Mouse (Mus musculus): ENCODE results near the gene Gm1123.

The Gm1123 gene

DNA sequence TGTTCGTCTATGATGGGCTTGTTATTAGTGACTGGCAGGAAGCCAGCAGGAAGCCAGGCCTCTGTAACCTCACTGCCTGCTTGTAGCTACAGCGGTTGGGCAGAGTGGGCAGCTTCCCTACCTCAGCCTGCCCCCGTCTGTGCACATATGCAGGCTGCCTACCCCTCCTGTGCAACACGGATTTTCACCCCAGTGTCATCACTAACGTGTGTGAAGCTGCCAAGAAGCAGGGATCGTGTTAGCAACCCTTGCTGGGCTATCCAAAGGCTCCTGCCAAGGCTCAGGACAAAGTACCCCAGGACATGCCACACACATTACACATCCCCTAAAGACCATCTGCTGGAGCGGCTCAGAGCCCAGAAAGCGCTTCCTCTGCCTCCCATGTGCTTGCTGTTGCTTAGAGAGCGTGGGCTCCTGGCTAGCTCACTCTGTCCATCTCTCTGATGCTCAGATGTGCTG, 35.6 kb downstream of the Gm1123 start:
- peak; percentile 85 to 87 for DNase-seq

- no peak for DNase-seq
Measured at GRCm38 (mm10) chr9:98994103-98994502, 41.4 kb downstream of the Gm1123 start.

DNA sequence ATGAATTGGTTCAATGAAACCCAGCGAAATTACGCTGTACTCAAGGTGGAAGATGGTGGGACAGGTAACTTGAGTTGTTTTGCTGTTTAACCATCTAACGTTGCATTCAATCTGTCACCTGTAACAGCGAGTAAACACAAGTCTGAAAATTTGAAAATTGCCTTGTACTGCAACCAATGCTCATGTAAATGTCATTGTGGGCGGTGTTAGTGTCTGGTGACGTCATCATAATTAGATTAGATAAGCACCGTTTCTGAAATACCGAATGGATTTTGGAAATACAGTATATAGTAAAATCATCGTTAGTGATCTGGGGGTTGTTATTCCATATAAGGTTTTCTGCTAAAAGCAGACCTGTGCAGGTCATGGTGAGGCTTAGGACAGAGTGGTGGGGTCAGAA, 48.4 kb downstream of the Gm1123 start:
- DNase-seq: no peak

DNA sequence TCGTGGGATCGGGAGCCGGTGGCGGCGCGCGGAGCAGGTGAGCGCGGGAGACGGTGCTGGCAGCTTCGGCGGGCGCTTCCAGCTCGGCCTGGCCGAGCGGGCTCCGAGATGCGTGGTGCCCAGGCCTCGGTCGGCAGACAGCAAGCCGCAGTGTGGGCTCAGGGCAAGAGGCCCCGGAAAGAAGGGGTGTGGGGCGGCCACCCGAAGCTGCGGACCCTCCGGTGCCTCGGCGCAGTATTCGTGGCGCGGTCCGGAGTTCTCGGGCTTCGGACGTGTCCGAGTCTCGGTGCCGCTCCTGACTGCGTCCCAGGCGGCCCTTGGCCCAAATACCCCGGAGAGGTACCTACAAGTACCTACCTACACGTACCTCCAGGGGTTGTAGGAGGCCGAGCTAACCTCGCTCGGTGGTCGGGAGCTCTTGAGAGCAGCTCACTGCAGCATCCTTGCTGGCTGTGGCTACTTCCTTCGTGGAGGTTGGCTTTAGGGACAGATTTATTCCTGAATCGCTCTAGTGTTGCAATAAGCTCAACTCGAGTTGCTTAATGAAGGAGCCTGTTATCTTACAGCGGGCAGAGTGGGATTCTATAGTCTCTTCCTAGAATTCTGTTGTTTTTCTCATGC, 48.9 kb downstream of the Gm1123 start:
- DNase-seq: no peak

- peak; percentile 100 for DNase-seq
Measured at GRCm38 (mm10) chr9:98985800-98986475, 49.6 kb downstream of the Gm1123 start, which contains the start of gene Faim. Gene Faim (plus strand): TSS chr9:98986373.

DNA sequence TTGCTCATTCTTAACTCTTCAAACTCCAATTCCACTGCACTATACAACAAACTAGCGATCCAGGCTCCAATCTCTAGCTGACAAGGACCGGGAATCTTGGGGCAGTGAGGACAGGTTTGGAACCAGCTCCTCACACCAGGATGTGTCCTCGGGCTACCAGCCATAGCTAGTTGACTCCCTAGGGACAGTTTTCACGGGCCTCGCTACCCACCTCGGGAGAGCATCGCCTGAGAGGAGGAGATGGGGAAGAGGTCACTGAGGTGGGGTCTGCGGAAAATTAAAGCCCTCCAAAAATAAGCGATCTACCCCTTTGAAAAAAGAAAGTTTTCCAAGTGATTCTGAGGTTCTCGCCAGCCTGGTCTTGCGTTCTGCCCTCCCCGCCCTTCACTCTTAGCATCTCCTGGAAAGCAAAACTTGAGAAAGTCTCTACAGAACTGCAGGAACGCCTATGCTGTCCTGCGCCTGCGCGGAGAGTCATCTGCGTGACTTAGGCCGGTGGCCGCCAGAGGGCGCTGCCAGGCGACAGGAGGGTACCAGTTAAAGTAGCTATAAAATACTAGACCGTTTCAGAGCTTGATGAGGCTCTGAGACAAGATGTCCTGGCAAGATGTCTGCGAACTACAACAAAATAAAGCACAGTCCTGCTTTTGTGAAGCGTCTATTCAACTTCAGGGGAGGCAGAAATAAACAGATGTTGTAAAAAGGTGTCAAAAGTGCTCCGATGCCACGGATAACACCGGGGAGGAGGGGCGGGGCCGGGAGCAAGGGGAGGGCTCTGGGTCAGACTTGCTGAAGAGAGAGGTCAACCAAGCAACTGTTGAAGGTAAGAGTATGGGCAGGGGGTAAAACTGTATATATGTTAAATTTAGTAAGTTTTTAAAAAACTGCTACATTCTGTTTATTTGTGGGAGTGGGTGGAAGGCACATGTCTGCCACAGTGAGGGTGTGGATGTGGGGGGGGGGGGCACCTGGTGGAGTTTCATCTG, 55.8 kb downstream of the Gm1123 start:
- peak; percentile 92 to 96 for DNase-seq

- DNase-seq: no peak
Measured at GRCm38 (mm10) chr9:98976520-98976919, 59.0 kb downstream of the Gm1123 start.

DNA sequence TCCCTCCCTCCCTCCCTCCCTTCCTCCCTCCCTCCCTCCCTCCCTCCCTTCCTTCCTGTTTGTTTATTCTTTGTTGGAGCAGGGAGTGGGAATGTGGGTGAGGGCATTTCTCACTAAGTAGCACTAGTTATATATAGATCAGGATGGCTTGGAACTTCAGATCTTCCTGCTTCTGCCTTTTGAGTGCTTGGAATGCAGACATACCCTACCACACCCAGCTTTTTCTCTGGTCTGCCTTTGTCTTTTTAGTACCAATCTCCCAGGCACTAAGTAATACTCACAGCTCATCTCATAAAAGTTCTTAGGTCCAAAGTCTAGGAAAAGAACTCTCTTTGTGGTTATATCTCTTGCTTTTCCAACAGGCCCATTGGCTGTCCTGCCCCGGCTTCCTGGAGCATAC, 59.4 kb downstream of the Gm1123 start:
- DNase-seq: no peak

DNA sequence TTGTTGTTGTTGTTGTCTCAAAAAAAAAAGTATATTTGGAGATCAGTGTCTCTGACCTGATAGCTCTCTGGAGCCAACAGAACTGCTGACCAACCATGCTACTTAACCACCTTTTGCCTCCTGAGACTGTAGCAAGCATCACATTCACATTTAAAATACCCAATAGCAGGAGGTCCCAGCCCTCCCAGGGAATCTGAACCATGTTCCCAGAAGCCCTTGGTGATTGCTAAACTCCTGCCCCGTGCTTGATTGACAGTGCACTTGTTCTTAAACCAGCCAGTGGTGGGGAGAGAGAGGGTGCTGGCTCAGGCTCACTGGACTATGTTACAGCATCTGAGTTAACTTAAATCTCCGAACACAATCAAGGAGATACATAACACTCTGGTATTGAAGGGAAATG, 60.6 kb downstream of the Gm1123 start:
- no peak for DNase-seq

DNA sequence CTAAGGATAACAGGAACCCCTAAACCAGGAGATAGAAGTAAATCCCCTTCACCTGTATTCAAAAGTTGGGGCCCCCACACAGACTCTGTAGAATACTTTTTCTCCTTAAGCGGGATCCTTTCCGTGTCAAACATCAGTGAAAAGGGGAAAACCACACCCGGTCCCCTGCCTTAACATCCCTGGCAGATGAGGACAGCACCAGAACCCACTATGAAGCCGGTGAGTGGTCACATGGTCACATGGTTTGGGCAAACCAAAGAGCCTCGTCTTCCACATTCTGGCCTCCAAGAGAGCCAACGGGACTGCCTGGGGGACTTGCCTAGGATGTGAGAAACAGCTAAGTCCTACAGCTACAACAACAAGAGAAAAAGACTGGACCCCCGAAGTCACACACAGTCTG, 62.0 kb downstream of the Gm1123 start:
- no peak for DNase-seq

DNA sequence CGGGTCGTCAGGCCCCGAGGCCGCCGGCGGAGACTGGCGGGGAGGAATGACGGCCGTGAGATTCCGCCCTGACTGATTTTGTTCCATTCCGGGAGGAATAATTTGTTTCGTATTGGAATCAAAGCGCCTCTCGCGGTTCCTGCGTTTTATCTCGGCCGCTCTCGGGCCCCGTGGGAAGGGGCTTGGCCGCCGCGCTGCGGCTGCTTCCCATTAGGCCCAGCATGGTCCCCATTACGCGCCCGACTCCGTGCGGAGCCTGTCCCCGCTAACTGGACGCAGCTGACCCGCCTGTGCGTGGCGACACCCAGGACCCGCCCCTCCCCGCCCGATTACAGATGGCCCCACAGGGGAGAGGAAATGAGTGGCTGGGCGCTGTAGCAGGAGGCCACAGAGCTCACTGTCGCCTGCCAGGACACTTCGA, 62.4 kb downstream of the Gm1123 start:
- DNase-seq: no peak

DNA sequence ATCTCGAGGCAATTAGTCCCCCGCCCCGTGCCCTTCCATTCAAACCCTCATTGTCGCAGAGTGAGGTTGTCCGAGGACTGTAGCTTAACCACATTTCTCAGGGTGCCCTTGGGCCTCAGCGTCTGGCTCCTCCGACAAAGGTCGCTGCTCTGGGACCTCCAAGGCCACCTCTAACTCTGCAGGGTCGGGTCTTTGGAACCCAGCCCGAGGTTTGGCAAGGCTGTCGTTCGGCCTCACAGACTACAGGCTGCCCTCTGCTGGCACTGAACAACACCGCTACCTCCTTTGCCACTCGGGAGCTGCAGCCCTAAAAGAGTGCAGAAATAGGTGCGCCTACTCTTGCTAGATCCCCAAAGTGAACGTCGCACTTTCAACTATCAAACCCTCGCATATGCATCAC, 70.4 kb downstream of the Gm1123 start:
- peak; percentile 31 to 60 for DNase-seq

- no peak for DNase-seq
Measured at GRCm38 (mm10) chr9:98963661-98964060, 71.9 kb downstream of the Gm1123 start.

GRCm38 (mm10) chr9:98962478-98963142, 72.9 kb downstream of the Gm1123 start:
- DNase-seq: no peak

GRCm38 (mm10) chr9:98961591-98962477, 73.7 kb downstream of the Gm1123 start:
- DNase-seq: no peak

GRCm38 (mm10) chr9:98960348-98960747, 75.2 kb downstream of the Gm1123 start:
- no peak for DNase-seq

GRCm38 (mm10) chr9:98959851-98960250, 75.7 kb downstream of the Gm1123 start:
- no peak for DNase-seq

DNA sequence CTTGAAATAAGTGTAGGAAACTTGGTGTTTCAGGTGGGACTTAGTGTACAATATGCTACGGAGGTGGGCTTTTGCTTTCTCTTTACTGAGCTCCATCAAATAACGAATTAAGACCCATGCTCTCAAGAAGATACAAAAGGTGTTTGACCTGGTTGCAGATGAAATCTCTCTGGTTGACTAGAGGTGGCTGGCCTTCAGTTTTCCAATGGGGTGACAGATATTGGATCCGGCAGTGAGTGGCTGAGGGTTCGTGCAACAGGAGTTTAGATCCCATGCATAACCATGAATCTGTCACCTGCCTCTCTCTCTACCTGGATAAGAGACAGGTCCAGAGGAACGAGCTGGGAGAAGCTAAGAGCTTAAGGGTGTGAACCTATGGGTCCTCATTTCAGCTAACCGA, 76.9 kb downstream of the Gm1123 start:
- no peak for DNase-seq

- peak in 1 of 2 experiments; percentile 38 for DNase-seq
Measured at GRCm38 (mm10) chr9:98957751-98958351, 77.7 kb downstream of the Gm1123 start.
